Mouse (Mus musculus): ENCODE data around the gene Pbxip1. TPM values are rescaled to one million over a fixed set of nuclear protein-coding genes. Genes with fewer than 3 reads are reported as not detected.

The Pbxip1 gene
- polyA plus RNA-seq, 1 experiment from 2014 or later: 25.0 TPM

DNA sequence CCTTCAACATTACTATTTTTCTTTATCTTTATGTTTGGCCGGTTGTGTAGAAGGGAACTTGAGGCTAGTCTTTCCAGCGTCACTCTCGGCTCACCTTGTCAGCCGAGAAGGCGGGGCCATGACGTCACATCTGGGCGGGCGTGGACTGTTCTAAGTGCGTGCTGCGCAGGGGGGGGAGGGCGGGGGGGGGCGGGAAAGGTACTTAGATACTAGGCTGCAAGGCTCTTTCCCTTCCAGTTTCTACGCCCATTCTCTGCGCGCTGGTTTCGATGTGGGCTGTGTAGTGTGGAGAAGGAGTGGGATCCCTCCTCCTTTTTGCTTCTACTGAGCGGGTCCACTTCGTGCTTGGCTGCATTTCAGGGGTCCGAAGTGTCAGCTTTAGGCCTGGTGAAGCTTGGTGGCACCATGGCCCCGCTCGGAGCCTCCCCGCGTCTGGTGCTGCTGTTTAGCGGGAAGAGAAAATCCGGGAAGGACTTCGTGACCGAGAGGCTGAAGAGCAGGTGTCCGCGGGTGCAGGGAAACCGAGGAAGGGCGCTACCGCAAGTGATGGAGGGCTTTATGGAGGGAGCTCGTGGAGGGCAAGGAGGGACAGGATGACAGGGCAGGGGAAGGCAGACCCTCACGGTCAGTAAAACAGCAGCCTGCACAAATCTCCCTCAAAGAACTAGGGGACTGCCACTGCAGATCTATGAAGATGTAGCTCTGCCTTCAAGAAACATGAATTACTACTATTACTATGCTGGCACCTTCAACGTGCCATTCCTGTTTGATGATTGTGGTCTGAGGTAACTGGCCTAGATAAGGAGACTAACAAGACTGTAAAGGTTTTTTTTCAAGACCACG lies 22.7 kb downstream of the Pbxip1 start:
- Histone ChIP-seq H3K9me3 (ENCODE audit: control insufficient read depth, low read length) (no peaks in the 10 kb centered on the region), H3K9ac (ENCODE audit: low read depth, low read length) (peak overlapping the region; percentile 77), H3K4me3 (ENCODE audit: low read length) (peak overlapping the region; percentile 51), H3K36me3 (ENCODE audit: control insufficient read depth, insufficient read depth, low read length) (no peaks in the 10 kb centered on the region), H3K27ac (ENCODE audit: low read depth, low read length) (peak overlapping the region; percentile 80), H3K27me3 (replicated peaks; ENCODE audit: control insufficient read depth, insufficient read depth, low read length) (no peaks in the 10 kb centered on the region), H3K4me2 (ENCODE audit: low read length) (peak overlapping the region; percentile 56), H3K4me1 (ENCODE audit: control insufficient read depth, insufficient read depth, low read depth, low read length) (peaks cover 11% of the 10 kb centered on the region)
- WGBS: under 1% methylated on average over 32 of the region's 36 CpGs
- ATAC-seq: peak; percentile 91

DNA sequence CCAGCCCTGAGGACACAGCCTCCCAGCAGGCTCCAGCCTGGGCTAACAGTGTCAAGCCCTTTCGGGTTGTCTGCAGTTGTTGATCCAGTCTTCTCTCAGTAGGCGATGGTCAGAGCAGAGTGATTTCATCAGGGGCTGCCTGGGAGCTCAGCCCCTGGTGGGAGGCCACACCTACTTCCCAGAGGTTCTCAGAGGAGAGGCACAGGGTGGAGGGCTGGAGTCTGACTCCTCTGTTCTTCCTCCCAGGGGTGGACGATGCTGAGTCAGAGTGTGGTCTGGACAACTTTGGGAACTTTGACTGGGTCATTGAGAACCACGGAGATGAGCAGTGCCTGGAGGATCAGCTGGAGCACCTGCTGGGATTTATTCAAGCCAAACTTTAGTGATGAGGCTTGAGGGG lies 31.8 kb downstream of the Pbxip1 start:
- Histone ChIP-seq H3K9me3 (ENCODE audit: control insufficient read depth, low read length) (no peaks in the 10 kb centered on the region), H3K4me3 (ENCODE audit: low read length) (no peak overlapping the region), H3K36me3 (ENCODE audit: control insufficient read depth, insufficient read depth, low read length) (peaks cover 9% of the 10 kb centered on the region), H3K27ac (ENCODE audit: low read depth, low read length) (no peak overlapping the region), H3K9ac (ENCODE audit: low read depth, low read length) (no peak overlapping the region), H3K27me3 (replicated peaks; ENCODE audit: control insufficient read depth, insufficient read depth, low read length) (no peaks in the 10 kb centered on the region), H3K4me2 (ENCODE audit: low read length) (no peak overlapping the region), H3K4me1 (ENCODE audit: control insufficient read depth, insufficient read depth, low read depth, low read length) (no peaks in the 10 kb centered on the region)
- 55% methylated on average over 4 of the region's 4 CpGs for WGBS
- no peak for ATAC-seq

DNA sequence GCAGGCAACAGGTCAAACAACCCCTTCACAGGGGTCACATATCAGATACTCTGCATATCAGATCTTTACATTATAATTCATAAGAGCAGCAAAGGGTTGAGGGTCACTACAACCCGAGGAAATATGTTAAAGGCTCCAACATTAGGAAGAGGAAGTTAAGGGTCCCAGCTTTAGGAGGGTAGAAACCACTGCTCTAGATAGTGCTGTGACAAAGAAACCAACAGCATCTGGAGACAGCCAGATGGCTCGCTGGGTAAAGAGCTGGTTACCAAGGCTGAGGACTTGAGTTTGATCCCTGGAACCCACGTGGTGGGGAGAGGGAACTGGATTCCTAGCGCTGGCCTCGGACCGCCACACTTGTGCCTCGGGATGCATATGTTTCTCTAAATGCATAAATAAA lies 35.8 kb downstream of the Pbxip1 start:
- Histone ChIP-seq H3K9me3 (ENCODE audit: control insufficient read depth, low read length) (no peaks in the 10 kb centered on the region), H3K4me2 (ENCODE audit: low read length) (no peak overlapping the region), H3K4me1 (ENCODE audit: control insufficient read depth, insufficient read depth, low read depth, low read length) (no peaks in the 10 kb centered on the region), H3K27ac (ENCODE audit: low read depth, low read length) (no peak overlapping the region), H3K36me3 (ENCODE audit: control insufficient read depth, insufficient read depth, low read length) (peaks cover 9% of the 10 kb centered on the region), H3K4me3 (ENCODE audit: low read length) (no peak overlapping the region), H3K27me3 (replicated peaks; ENCODE audit: control insufficient read depth, insufficient read depth, low read length) (no peaks in the 10 kb centered on the region), H3K9ac (ENCODE audit: low read depth, low read length) (no peak overlapping the region)
- 80% methylated on average over 7 of the region's 7 CpGs for WGBS
- no peak for ATAC-seq

DNA sequence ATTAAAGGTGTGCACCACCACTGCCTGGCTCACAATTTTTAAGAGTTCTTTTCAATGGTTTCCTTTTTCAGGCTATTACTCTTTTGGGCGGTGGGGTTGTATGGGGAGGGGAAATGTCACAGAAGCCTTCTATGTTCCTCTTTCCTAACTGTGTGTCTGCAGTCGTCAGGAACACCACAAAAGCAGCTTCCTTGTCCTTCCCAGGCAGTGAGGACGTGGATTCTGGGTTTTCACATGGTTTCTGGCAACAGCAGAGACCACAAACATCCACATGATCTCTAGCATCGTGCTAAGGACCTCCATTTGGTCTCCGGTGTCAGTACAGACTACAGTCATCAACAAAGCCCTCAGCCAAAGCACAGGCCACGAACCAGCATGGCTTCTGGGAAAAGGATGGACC lies 37.3 kb downstream of the Pbxip1 start:
- no peaks in the 10 kb centered on the region for H3K36me3 ChIP-seq (ENCODE audit: control insufficient read depth, insufficient read depth, low read length)
- H3K4me2 ChIP-seq (ENCODE audit: low read length): no peak overlapping the region
- no peaks in the 10 kb centered on the region for H3K9me3 ChIP-seq (ENCODE audit: control insufficient read depth, low read length)
- ATAC-seq: no peak
- no peak overlapping the region for H3K4me3 ChIP-seq (ENCODE audit: low read length)
- H3K9ac ChIP-seq (ENCODE audit: low read depth, low read length): no peak overlapping the region
- no peaks in the 10 kb centered on the region for H3K4me1 ChIP-seq (ENCODE audit: control insufficient read depth, insufficient read depth, low read depth, low read length)
- no peak overlapping the region for H3K27ac ChIP-seq (ENCODE audit: low read depth, low read length)
- WGBS: 71% methylated on average over 6 of the region's 6 CpGs
- H3K27me3 ChIP-seq (replicated peaks; ENCODE audit: control insufficient read depth, insufficient read depth, low read length): no peaks in the 10 kb centered on the region

DNA sequence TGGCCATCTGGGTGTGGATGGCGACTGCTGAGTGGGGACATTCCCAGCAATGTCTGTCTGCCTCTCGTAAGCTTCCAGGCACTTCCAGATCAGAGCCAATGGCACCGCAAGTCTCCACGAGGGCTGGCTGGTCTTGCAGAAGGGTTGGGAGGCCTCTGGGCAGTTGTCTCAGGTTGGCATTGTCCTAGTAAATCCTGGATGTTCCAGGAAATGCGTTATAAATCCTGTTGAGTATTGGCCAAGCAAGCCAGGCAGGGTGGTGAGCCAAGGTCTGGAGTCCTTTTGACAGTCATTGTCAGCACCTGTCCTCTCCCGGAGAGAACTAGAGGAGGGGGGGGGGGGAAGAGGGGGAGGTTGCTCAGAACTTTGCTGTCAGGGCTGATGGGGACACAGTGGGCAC lies 42.5 kb downstream of the Pbxip1 start:
- Histone ChIP-seq H3K4me3 (ENCODE audit: low read length) (no peak overlapping the region), H3K4me1 (ENCODE audit: control insufficient read depth, insufficient read depth, low read depth, low read length) (no peaks in the 10 kb centered on the region), H3K27me3 (replicated peaks; ENCODE audit: control insufficient read depth, insufficient read depth, low read length) (no peaks in the 10 kb centered on the region), H3K36me3 (ENCODE audit: control insufficient read depth, insufficient read depth, low read length) (no peaks in the 10 kb centered on the region), H3K9ac (ENCODE audit: low read depth, low read length) (no peak overlapping the region), H3K9me3 (ENCODE audit: control insufficient read depth, low read length) (no peaks in the 10 kb centered on the region), H3K4me2 (ENCODE audit: low read length) (no peak overlapping the region), H3K27ac (ENCODE audit: low read depth, low read length) (no peak overlapping the region)
- whole genome bisulfite sequencing: 79% methylated on average over 6 of the region's 6 CpGs
- ATAC-seq: no peak

DNA sequence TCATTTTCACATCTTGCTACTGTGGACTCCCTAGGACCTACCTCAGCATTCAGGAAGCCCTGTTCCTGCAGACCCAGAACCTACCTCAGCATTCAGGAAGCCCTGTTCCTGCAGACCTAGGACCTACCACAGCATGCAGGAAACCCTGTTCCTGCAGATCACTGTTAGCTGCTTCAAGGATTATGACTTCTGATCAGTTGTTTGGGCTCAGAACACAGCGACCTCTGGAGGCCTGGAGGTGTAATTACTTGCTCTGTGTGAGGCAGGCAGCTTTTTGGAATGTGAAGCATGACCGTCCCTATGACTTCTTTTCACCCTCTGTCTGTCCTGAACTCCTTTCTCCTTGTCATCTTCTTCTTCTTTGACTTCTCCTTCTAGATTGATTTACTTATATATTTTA lies 45.0 kb downstream of the Pbxip1 start:
- Histone ChIP-seq H3K4me1 (ENCODE audit: control insufficient read depth, insufficient read depth, low read depth, low read length) (no peaks in the 10 kb centered on the region; the same call in 1 of the 2 replicates), H3K9me3 (ENCODE audit: control insufficient read depth, low read length) (no peaks in the 10 kb centered on the region), H3K36me3 (ENCODE audit: control insufficient read depth, insufficient read depth, low read length) (no peaks in the 10 kb centered on the region), H3K27me3 (replicated peaks; ENCODE audit: control insufficient read depth, insufficient read depth, low read length) (no peaks in the 10 kb centered on the region), H3K4me3 (ENCODE audit: low read length) (no peak overlapping the region), H3K4me2 (ENCODE audit: low read length) (no peak overlapping the region), H3K27ac (ENCODE audit: low read depth, low read length) (no peak overlapping the region), H3K9ac (ENCODE audit: low read depth, low read length) (no peak overlapping the region)
- ATAC-seq: no peak
- WGBS: 33% methylated on average over 2 of the region's 2 CpGs

DNA sequence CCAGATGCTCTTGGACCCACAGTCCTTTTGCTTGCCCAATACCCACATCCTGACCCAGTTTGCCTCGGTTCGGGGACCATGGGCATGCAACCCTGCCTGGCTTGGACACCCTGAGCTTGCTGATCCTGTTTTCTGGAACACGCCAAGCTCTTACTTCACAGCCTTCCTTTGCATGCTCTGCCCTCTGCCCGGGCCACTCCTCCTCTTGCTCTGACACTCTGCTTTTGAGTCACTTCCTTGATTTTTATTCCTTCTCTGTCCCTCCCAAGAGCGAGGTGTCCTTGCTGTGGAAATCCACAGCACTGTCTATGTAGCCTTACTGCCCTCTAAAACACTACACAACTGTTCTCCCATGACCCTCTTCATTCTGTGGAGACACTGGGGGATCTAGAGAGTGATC lies 45.7 kb downstream of the Pbxip1 start:
- H3K4me3 ChIP-seq (ENCODE audit: low read length): no peak overlapping the region
- H3K27ac ChIP-seq (ENCODE audit: low read depth, low read length): no peak overlapping the region
- H3K9me3 ChIP-seq (ENCODE audit: control insufficient read depth, low read length): no peaks in the 10 kb centered on the region
- H3K36me3 ChIP-seq (ENCODE audit: control insufficient read depth, insufficient read depth, low read length): no peaks in the 10 kb centered on the region
- no peak overlapping the region for H3K4me2 ChIP-seq (ENCODE audit: low read length)
- no peaks in the 10 kb centered on the region; the same call in 1 of the 2 replicates for H3K4me1 ChIP-seq (ENCODE audit: control insufficient read depth, insufficient read depth, low read depth, low read length)
- H3K27me3 ChIP-seq (replicated peaks; ENCODE audit: control insufficient read depth, insufficient read depth, low read length): no peaks in the 10 kb centered on the region
- no peak overlapping the region for H3K9ac ChIP-seq (ENCODE audit: low read depth, low read length)
- WGBS: 91% methylated on average over 5 of the region's 5 CpGs
- ATAC-seq: no peak

DNA sequence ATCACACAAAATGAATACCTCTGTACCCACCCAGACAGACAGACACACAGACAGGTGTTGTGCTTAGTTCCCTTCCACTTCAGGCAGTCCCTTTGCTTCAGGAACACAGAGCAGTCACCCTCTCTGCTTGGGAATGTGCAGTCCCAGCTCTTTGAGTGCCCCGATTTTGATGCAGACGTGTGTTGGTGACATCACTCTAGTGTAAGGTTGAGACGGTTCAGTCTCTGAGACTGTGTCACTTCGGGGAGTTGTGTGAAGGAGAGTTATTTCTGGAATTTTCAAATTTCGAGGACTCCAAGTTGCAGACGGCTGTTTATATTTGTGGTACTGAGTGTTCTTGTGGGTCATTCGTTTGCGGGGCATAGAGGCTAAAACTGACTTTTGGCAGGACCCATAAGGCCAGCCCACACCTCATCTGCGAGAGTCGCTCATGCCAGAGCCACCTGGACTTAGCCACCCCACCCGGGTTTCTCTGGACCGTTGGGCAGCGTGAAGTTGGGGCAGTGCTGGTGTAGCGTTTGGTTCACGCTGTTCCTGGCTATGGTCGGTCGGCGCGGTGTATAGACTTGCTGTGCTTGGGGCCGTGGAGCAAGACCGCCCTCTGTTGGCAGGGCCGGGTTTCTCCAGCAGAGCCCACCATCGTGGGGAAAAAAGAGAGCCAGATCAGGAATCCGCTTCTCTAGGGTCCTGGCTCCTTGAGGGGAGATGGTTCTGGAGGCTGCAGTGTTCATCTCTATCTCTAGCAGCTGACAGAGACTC lies 48.4 kb downstream of the Pbxip1 start:
- Histone ChIP-seq H3K27me3 (replicated peaks; ENCODE audit: control insufficient read depth, insufficient read depth, low read length) (no peaks in the 10 kb centered on the region), H3K4me3 (ENCODE audit: low read length) (no peak overlapping the region), H3K27ac (ENCODE audit: low read depth, low read length) (no peak overlapping the region), H3K4me2 (ENCODE audit: low read length) (peak overlapping the region; percentile 14; the same call in 1 of the 2 replicates), H3K9ac (ENCODE audit: low read depth, low read length) (peak overlapping the region; percentile 4; the same call in 1 of the 2 replicates), H3K36me3 (ENCODE audit: control insufficient read depth, insufficient read depth, low read length) (no peaks in the 10 kb centered on the region), H3K4me1 (ENCODE audit: control insufficient read depth, insufficient read depth, low read depth, low read length) (no peaks in the 10 kb centered on the region; the same call in 1 of the 2 replicates), H3K9me3 (ENCODE audit: control insufficient read depth, low read length) (no peaks in the 10 kb centered on the region)
- 18% methylated on average over 24 of the region's 24 CpGs for WGBS
- ATAC-seq: peak; percentile 56; the same call in 1 of the 2 replicates

DNA sequence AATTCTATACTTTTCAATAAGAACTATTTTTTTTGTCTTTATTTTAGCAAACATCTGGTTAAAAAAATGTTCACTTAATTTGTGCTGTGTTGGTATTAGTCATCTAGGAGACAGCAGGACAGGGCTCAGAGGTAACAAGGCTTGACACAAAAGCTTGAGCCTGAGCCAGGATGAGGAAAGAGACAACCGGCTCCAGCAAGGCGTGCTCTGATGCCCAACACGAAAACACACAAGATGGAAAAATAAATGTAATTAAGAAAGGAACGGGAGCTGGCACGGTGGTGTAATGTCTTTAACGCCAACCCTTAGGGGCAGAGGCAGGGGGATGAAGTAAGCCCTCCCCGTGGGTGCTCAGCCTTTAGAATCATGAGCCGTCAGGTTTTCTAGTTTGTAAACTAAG lies 49.6 kb downstream of the Pbxip1 start:
- H3K27ac ChIP-seq (ENCODE audit: low read depth, low read length): no peak overlapping the region
- no peaks in the 10 kb centered on the region for H3K36me3 ChIP-seq (ENCODE audit: control insufficient read depth, insufficient read depth, low read length)
- ATAC-seq: no peak
- H3K9ac ChIP-seq (ENCODE audit: low read depth, low read length): no peak overlapping the region
- H3K4me1 ChIP-seq (ENCODE audit: control insufficient read depth, insufficient read depth, low read depth, low read length): no peaks in the 10 kb centered on the region; the same call in 1 of the 2 replicates
- no peak overlapping the region for H3K4me2 ChIP-seq (ENCODE audit: low read length)
- H3K4me3 ChIP-seq (ENCODE audit: low read length): no peak overlapping the region
- 74% methylated on average over 8 of the region's 8 CpGs for WGBS
- no peaks in the 10 kb centered on the region for H3K9me3 ChIP-seq (ENCODE audit: control insufficient read depth, low read length)
- H3K27me3 ChIP-seq (replicated peaks; ENCODE audit: control insufficient read depth, insufficient read depth, low read length): no peaks in the 10 kb centered on the region
